Mouse (Mus musculus): ENCODE measurements around the gene Ubtfl1.
"Not testable (repeated sequence)": the region's sequence is repeated elsewhere in the genome, so short reads cannot be mapped to it uniquely, and the experiment has no call there.

Gene Ubtfl1

GRCm38 (mm10) chr9:18404118-18404517 lies at the start of gene Ubtfl1:
Gene Ubtfl1, plus strand, starts transcription at chr9:18404418.
- no peak for DNase-seq (ENCODE audit: low read depth, low spot score)

- DNase-seq (ENCODE audit: low read depth, low spot score): not testable (repeated sequence)
Measured at GRCm38 (mm10) chr9:18373026-18373425, 31.2 kb upstream of the Ubtfl1 start.

GRCm38 (mm10) chr9:18385782-18386181 lies 18.4 kb upstream of the Ubtfl1 start:
- DNase-seq (ENCODE audit: low read depth, low spot score): no peak

GRCm38 (mm10) chr9:18399629-18400028 lies 4.6 kb upstream of the Ubtfl1 start:
- DNase-seq (ENCODE audit: low read depth, low spot score): no peak

- DNase-seq (ENCODE audit: low read depth, low spot score): not testable (repeated sequence)
Measured at GRCm38 (mm10) chr9:18402895-18403294, 1.3 kb upstream of the Ubtfl1 start, which contains the start of gene Naalad2. Gene Naalad2, minus strand, starts transcription at chr9:18402995.

- not testable (repeated sequence) for DNase-seq (ENCODE audit: low read depth, low spot score)
Measured at GRCm38 (mm10) chr9:18412371-18412770, 8.2 kb downstream of the Ubtfl1 start.

GRCm38 (mm10) chr9:18430354-18430753 lies 26.1 kb downstream of the Ubtfl1 start, which contains the start of gene Mbd3l2:
Gene Mbd3l2, plus strand, starts transcription at chr9:18430654.
- no peak for DNase-seq (ENCODE audit: low read depth, low spot score)

GRCm38 (mm10) chr9:18431687-18432086 lies 27.5 kb downstream of the Ubtfl1 start:
- DNase-seq (ENCODE audit: low read depth, low spot score): no peak

GRCm38 (mm10) chr9:18456520-18456919 lies 52.3 kb downstream of the Ubtfl1 start:
- DNase-seq (ENCODE audit: low read depth, low spot score): no peak

Measured in retina, adult 2 months (tissue).